Mouse (Mus musculus): ENCODE results near the gene Trim46.

GRCm38 (mm10) chr3:89209731-89210130 is 36.4 kb downstream of the Trim46 start:
- no peak for TF ChIP-seq EP300 (IDR thresholded peaks at IDR 0.05; ENCODE audit: low read depth)
- no peak for TF ChIP-seq CTCF (IDR thresholded peaks at IDR 0.05; ENCODE audit: low read depth)

Measured in liver, embryonic 14.5 days (tissue).